Mouse (Mus musculus) megakaryocyte, embryonic 14.5 days (primary cell): Measurements from ENCODE around the gene Mcm5.

ENCODE experiments used
- FLI1 ChIP-seq: IDR thresholded peaks from 2 replicates; pipeline ENCODE4 v1.6.1; 2012; ENCODE audit warnings: low read length, inconsistent platforms, mixed read lengths
- GATA1 ChIP-seq: IDR thresholded peaks from 3 replicates; pipeline ENCODE4 v1.6.1; 2012; ENCODE audit warnings: mixed read lengths, low read length, inconsistent platforms, borderline replicate concordance

- TF ChIP-seq GATA1 (no peak), FLI1 (no peak)
These were observed 34.5 kb upstream of the Mcm5 start for GRCm38 (mm10) chr8:75074876-75075275.
